Mouse (Mus musculus) lung, embryonic 14.5 days (tissue): ENCODE measurements at regions not wholly inside any gene's neighbourhood (a gene's known extent, or its start where the extent isn't known, plus 50 kb on each side); places are given as distances from the start of the nearest gene placed in this dataset.

Experiments used
- ATAC-seq: fragments of 200-750 bp; cut with Nextera tagmentation; 2 replicates; pipeline ENCODE4 v1.8.0; 2017; ENCODE audit warnings: mild to moderate bottlenecking, moderate TSS enrichment, moderate library complexity; ENCODE audit not compliant: insufficient read depth
- DNase-seq: peaks from one replicate; pipeline ENCODE4 v3.0.0-alpha.2; 2015
- H3K27ac ChIP-seq: fragments of 300-500 bp; sonication (generic); 2 replicates; pipeline ENCODE4 v1.5.1; 2014; ENCODE audit warnings: low read depth, mild to moderate bottlenecking, moderate library complexity
- H3K27me3 ChIP-seq: fragments of 300-500 bp; sonication (generic); 2 replicates; pipeline ENCODE4 v1.6.1; 2014; ENCODE audit warnings: low read length, control low read depth; ENCODE audit not compliant: insufficient read depth
- H3K36me3 ChIP-seq: fragments of 300-500 bp; sonication (generic); 2 replicates; pipeline ENCODE4 v1.6.1; 2014; ENCODE audit warnings: control low read depth; ENCODE audit not compliant: insufficient read depth
- H3K4me1 ChIP-seq: fragments of 300-500 bp; sonication (generic); 2 replicates; pipeline ENCODE4 v1.6.1; 2014; ENCODE audit warnings: antibody characterized with exemption, control low read depth; ENCODE audit not compliant: insufficient read depth
- H3K4me2 ChIP-seq: fragments of 300-500 bp; sonication (generic); 2 replicates; pipeline ENCODE4 v1.6.1; 2014; ENCODE audit warnings: mild to moderate bottlenecking
- H3K4me3 ChIP-seq: fragments of 300-500 bp; sonication (generic); 2 replicates; pipeline ENCODE4 v1.5.1; 2014; ENCODE audit warnings: low read depth, low read length
- H3K9ac ChIP-seq: fragments of 300-500 bp; sonication (generic); 2 replicates; pipeline ENCODE4 v1.6.1; 2014
- H3K9me3 ChIP-seq: fragments of 300-500 bp; sonication (generic); 2 replicates; pipeline ENCODE4 v1.6.1; 2016; ENCODE audit warnings: low read depth, low read length, control low read depth
- CTCF ChIP-seq: IDR thresholded peaks from 2 replicates; pipeline ENCODE4 v1.5.1; 2016; ENCODE audit warnings: antibody characterized with exemption, low read depth
- WGBS: fragments of 180-500 bp; shearing (Covaris S2); extraction: QIAGEN DNeasy Blood & Tissue Kit; methylation state at CpG from one replicate; pipeline ENCODE4 v1.1.7; 2014; 5-methylcytosine and 5-hydroxymethylcytosine counted together

DNA sequence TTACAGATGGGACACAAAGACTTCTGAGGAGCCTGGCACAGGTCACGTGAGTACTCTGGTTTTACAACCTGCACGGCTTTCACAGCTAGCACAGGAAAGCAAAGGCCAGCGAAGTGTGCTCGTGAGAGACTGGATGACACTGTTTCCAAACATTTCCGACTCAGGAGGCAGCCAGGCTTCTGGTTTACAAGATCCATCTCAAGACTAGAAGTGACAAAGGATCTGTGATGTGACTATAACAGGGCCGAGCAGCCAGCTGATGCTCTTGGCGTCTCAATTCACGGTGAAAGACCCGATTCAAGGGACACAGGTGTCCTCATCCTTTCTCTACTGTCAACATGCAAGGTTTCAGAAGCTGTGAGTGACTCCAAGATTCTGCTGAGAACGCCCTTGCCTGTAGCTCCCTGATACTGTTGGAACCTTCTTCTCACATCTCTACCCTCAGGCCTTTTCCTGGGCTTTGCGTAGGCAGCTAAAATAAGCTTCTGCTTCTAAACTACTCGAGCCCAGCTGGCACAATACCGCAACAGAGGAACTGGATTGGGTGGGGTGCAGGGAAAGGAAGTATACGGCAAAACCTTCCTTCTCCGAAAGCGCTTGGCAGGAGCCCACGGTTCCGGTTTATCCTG, 300.3 kb downstream of the Abcc12 start:
- TF ChIP-seq CTCF = no peak
- Histone ChIP-seq H3K27ac (no peak overlapping the region), H3K4me2 (no peak overlapping the region), H3K9me3 (no peaks in the 10 kb centered on the region), H3K4me1 (no peaks in the 10 kb centered on the region), H3K27me3 (no peaks in the 10 kb centered on the region), H3K9ac (no peak overlapping the region), H3K36me3 (no peaks in the 10 kb centered on the region), H3K4me3 (no peak overlapping the region)
- 60% methylated on average over 18 of the region's 18 CpGs for WGBS
- ATAC-seq (no peak), DNase-seq (no peak)

DNA sequence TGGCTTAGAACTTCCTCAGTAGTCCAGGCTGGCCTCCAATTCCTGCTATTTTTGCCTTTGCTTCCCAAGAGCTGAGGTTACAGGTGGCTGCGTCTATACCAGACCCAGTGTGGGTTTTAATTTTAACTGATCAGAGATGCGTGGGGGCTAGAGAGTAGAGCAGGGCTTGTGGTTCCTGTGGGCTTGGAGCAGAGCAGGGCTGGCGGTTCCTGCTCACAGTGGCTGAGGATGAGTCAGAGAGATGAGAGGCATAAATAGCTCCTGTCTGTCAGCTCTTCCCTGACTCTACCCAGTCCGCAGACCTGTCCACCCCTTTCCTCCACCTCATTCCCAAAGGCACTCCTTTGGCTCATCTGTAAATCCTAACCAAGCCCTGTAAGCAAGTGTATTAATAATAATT, 304.8 kb downstream of the Abcc12 start:
- H3K9ac ChIP-seq = no peak overlapping the region
- WGBS = 64% methylated on average over 4 of the region's 4 CpGs
- no peak overlapping the region for H3K4me2 ChIP-seq
- H3K27ac ChIP-seq = no peak overlapping the region
- no peaks in the 10 kb centered on the region for H3K4me1 ChIP-seq
- H3K9me3 ChIP-seq = no peaks in the 10 kb centered on the region
- TF ChIP-seq CTCF = no peak
- H3K36me3 ChIP-seq = no peaks in the 10 kb centered on the region
- ATAC-seq (no peak), DNase-seq (no peak)
- no peak overlapping the region for H3K4me3 ChIP-seq
- no peaks in the 10 kb centered on the region for H3K27me3 ChIP-seq

DNA sequence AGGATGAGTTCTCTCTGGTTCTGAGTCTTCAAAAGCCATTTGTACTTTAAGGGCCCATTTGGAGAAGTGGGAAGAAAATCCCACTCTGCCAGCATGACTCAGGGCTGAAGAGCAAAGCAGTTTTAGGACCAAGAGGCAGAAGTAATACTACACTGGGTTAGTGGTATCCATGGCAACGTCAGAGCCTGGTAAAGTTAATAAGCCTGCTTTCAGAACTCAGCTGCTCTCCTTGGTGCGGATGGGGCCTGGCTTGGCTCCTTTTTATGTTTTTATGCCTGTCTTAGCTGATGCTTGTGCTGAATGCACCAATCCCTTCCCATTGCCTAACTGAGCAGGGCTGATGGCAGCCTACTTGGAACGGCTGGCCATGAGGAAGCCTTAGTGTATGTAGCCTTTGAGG, 306.7 kb downstream of the Abcc12 start:
- Histone ChIP-seq H3K27me3 (no peaks in the 10 kb centered on the region), H3K27ac (no peak overlapping the region), H3K4me3 (no peak overlapping the region), H3K4me1 (no peaks in the 10 kb centered on the region), H3K36me3 (no peaks in the 10 kb centered on the region), H3K4me2 (no peak overlapping the region), H3K9ac (no peak overlapping the region), H3K9me3 (no peaks in the 10 kb centered on the region)
- TF ChIP-seq CTCF = no peak
- DNase-seq = peak; percentile 18
- 59% methylated on average over 3 of the region's 3 CpGs for WGBS
- no peak for ATAC-seq

DNA sequence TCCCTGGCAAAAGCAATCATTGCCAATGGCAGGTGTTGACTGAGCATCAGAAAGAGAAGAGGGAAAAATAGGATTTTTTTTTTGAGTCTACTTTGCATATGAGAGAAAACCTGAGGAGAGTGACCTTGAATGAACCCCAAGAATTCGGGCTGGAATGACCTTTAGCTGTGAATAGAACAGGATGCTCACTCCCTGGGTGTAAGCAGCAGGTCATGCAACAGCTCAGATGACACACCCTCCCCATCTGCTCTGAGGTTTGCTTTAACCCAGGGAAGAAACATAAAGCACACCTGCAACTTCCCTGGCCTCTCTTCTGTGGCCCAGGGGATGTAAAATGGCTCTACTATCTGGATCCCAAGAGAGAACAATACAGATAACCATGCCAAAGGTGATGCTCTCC, 307.9 kb downstream of the Abcc12 start:
- H3K9ac ChIP-seq = no peak overlapping the region
- no peaks in the 10 kb centered on the region for H3K9me3 ChIP-seq
- 21% methylated on average over 1 of the region's 1 CpGs for WGBS
- no peaks in the 10 kb centered on the region for H3K27me3 ChIP-seq
- no peak overlapping the region for H3K27ac ChIP-seq
- H3K4me1 ChIP-seq = no peaks in the 10 kb centered on the region
- no peak for TF ChIP-seq CTCF
- ATAC-seq (no peak), DNase-seq (no peak)
- H3K4me2 ChIP-seq = no peak overlapping the region
- H3K4me3 ChIP-seq = no peak overlapping the region
- no peaks in the 10 kb centered on the region for H3K36me3 ChIP-seq

GRCm38 (mm10) chr8:86271477-86271876, 309.0 kb downstream of the Abcc12 start:
- no peaks in the 10 kb centered on the region for H3K36me3 ChIP-seq
- ATAC-seq (no peak), DNase-seq (no peak)
- no peak overlapping the region for H3K9ac ChIP-seq
- H3K4me2 ChIP-seq = no peak overlapping the region
- TF ChIP-seq CTCF = no peak
- H3K27ac ChIP-seq = no peak overlapping the region
- H3K4me3 ChIP-seq = no peak overlapping the region
- 78% methylated on average over 6 of the region's 6 CpGs for WGBS
- H3K4me1 ChIP-seq = no peaks in the 10 kb centered on the region
- H3K9me3 ChIP-seq = no peaks in the 10 kb centered on the region
- no peaks in the 10 kb centered on the region for H3K27me3 ChIP-seq

DNA sequence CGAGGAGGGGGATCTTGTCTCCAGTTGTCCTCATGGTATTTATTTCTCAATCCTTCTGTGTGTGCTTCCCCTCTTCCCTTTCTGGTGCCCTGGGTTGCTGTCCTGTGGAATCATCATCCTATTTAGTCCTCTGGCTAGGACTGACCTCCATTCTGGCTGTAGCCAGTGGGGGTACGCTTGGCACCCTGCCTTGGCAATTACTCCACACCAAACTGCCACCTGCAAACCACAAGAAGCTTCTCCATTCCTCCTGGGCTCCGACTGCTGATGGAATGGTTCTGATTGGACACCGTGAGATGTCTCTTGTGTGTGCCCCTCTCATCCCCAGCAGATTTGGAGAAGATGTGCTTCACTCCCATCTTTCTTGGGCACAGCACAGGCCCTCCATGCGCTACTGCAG, 322.5 kb downstream of the Abcc12 start:
- WGBS = 78% methylated on average over 5 of the region's 5 CpGs

GRCm38 (mm10) chr8:86255431-86255830, 325.1 kb downstream of the Abcc12 start:
- Histone ChIP-seq H3K36me3 (no peaks in the 10 kb centered on the region), H3K27ac (no peak overlapping the region)
- no peak for TF ChIP-seq CTCF

More for the DNA sequence above, 322.5 kb downstream of the Abcc12 start:
- no peaks in the 10 kb centered on the region for H3K36me3 ChIP-seq
- TF ChIP-seq CTCF = no peak
- no peak for DNase-seq
- H3K4me3 ChIP-seq = no peak overlapping the region
- H3K4me2 ChIP-seq = no peak overlapping the region
- no peaks in the 10 kb centered on the region for H3K27me3 ChIP-seq
- no peaks in the 10 kb centered on the region for H3K9me3 ChIP-seq
- no peaks in the 10 kb centered on the region for H3K4me1 ChIP-seq
- no peak for ATAC-seq
- no peak overlapping the region for H3K27ac ChIP-seq
- no peak overlapping the region for H3K9ac ChIP-seq

GRCm38 (mm10) chr8:86254680-86255079, 325.8 kb downstream of the Abcc12 start:
- no peak for TF ChIP-seq CTCF
- Histone ChIP-seq H3K27ac (no peak overlapping the region), H3K9ac (no peak overlapping the region), H3K4me2 (no peak overlapping the region), H3K9me3 (no peaks in the 10 kb centered on the region), H3K4me3 (no peak overlapping the region), H3K36me3 (no peaks in the 10 kb centered on the region), H3K27me3 (no peaks in the 10 kb centered on the region), H3K4me1 (no peaks in the 10 kb centered on the region)
- 56% methylated on average over 1 of the region's 1 CpGs for WGBS
- DNase-seq = no peak
- ATAC-seq = no peak

More at GRCm38 (mm10) chr8:86255431-86255830, 325.1 kb downstream of the Abcc12 start:
- Histone ChIP-seq H3K4me2 (no peak overlapping the region), H3K4me3 (no peak overlapping the region), H3K27me3 (no peaks in the 10 kb centered on the region), H3K9ac (no peak overlapping the region), H3K4me1 (no peaks in the 10 kb centered on the region), H3K9me3 (no peaks in the 10 kb centered on the region)
- ATAC-seq = no peak
- DNase-seq = no peak
